Mouse (Mus musculus): ENCODE measurements around the gene Kpna3. TPM values are rescaled to one million over a fixed set of nuclear protein-coding genes. Genes with fewer than 3 reads are reported as not detected.

The Kpna3 gene
- total RNA-seq, 2 experiments from 2014 or later: 70.5 to 74.2 TPM

DNA sequence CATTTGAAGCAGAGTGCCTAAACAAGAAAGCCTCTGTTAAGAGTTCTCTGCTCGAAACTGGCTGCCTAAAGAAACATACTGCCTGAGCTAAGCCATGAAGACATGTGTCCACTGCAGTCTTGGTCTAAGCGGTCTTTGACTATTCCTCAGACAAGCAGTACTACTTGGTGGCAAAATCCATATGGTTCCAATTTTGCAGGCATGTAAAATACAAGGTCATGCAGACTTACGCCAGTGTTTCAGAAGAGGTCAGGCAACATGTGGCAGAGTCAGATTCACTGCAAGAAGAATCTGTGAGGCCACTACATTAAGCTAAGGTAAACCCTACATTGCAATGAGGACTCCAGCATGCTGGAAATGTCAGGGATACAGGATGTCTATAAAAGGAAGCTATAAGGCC lies 34.7 kb downstream of the Kpna3 start:
- no peak for DNase-seq (ENCODE audit: low spot score in 2 of 2)

DNA sequence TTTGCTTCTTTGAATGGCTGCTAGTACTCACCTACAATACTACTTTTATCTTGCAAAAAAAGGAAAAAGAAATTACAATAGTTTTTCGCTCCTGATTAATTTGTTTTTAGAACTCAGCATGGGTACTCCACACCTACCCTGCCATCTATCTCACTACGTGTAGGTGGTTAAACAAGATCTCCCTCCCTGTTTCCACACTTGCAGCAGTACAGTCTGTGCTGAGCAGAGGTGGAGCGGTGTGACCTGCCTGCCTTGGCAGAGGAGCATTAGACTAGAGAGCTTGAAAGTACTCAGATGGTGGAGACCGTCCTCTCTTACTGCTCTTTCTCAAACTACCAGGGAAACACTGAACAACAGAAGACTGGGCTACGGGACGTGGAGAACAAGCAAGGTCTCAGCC lies 44.9 kb downstream of the Kpna3 start:
- DNase-seq (ENCODE audit: low spot score in 2 of 2): no peak

DNA sequence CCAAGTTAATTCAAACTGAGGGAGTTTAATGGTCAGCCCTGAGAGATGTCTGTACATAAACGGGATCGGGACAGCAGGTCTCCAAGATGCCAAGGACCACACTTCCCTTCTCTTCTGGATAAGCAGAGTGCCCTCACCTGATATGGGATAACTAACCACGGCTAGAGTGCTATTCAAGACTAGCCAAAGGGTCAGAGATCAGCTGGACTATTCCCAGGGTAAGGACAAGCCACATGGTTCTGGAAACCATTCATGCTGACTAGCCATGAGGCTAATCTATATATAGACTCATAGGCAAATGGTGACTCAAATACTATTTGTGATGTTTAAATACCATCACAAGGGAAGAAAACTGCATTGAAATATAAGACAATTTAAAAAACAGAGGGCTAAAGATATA lies 49.1 kb downstream of the Kpna3 start:
- no peak for DNase-seq (ENCODE audit: low spot score in 2 of 2)

DNA sequence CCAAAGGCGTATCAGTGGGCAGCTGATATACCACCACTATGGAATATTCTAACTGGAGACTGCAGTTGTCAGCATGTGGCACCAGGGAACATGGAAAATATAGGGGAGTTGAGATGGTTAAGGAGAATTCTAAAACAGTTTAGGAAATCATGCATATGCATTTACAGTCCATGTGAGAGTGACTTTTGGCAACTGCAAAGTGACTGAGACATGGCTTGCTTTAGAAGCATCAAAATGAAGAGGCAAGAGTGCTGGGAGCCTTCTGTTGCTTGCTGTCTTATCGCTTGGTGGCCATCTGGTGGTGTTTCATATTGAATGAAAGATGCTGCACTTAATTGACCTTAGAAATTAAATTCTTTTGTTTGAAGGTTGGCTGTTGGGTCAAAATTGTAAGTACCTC lies 72.4 kb downstream of the Kpna3 start:
- no peak for DNase-seq (ENCODE audit: low spot score in 2 of 2)

DNA sequence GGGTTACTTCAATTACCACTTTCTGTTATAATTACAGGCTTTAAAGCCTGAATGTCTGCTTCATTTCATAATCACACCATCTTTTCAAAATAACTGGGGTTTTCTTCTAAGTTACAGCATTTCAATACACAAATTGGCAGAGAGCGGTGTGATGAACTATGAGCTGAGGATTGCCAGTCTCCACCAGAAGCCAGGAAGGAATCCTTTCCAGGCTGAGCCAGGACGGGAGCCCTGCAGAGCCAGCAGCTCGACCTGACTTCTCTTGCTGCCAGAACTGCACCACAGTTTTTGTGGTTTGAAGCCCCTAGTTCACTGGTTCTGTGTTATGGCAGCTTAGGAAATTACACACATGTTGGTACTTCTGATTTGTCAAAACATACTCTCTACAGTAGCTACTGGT lies 75.0 kb downstream of the Kpna3 start:
- DNase-seq (ENCODE audit: low spot score in 2 of 2): no peak

DNA sequence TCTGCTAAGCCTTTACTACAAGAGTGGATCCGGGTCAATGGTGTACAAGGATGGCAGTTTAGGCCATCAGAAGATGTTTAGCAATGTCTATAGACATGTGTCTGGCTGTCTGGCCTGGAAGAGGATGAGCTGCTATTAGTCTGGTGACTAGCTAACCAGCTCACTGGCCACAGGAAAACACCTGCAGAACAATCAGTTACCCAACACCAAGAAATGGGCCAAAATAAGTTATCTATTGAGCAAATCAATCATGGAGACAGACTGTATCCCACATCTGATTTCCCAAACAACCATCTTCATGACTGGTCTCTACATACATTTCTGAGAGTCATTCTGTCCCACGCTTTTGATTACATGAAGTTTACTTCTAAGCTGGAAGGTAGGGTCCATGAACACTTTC lies 75.9 kb downstream of the Kpna3 start:
- DNase-seq (ENCODE audit: low spot score in 2 of 2): no peak

DNA sequence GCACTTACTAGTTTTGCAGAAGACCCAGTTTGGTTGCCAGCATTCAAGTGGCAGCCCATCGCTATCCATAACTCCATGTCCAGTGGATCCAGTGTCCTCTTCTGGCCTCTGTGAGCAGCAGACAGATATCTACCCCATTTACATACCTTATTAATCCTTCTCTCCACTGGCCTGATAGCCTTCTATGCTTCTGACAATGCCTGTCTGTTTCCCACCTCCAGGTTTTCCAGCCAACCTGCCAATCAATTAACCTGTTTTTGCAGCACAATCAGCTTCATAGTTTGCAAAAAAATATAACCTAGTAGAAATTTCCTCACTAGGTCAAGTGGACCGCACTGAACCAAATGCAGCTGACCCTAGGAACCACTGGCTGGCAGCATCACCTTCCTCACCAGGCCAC lies 77.4 kb downstream of the Kpna3 start:
- DNase-seq (ENCODE audit: low spot score in 2 of 2): no peak

DNA sequence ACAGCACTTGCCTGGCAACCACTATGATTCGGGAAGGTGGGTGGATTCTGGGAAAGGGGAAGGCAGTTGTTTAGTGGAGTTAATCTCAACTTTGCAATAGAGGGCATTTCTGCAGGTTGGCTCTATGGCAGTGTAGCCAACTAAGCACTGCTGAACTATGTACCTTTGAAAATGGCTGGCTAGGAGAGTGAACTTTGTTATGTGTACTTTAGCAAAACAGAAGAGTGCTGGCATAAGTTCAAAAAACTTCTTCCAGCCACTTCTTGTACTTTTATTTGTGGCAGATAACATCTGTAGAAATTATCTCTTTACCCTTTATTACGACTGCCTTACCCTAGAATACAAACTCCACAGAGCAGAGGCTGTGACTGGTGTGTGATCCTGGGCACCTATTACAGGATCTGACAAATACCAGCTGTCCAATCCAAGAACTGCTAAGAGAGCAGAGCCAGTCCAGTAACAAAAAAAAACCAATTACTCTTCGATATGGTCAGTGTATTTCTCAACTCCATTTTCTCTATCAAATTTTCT lies 78.6 kb downstream of the Kpna3 start:
- no peak for DNase-seq (ENCODE audit: low spot score in 2 of 2)

DNA sequence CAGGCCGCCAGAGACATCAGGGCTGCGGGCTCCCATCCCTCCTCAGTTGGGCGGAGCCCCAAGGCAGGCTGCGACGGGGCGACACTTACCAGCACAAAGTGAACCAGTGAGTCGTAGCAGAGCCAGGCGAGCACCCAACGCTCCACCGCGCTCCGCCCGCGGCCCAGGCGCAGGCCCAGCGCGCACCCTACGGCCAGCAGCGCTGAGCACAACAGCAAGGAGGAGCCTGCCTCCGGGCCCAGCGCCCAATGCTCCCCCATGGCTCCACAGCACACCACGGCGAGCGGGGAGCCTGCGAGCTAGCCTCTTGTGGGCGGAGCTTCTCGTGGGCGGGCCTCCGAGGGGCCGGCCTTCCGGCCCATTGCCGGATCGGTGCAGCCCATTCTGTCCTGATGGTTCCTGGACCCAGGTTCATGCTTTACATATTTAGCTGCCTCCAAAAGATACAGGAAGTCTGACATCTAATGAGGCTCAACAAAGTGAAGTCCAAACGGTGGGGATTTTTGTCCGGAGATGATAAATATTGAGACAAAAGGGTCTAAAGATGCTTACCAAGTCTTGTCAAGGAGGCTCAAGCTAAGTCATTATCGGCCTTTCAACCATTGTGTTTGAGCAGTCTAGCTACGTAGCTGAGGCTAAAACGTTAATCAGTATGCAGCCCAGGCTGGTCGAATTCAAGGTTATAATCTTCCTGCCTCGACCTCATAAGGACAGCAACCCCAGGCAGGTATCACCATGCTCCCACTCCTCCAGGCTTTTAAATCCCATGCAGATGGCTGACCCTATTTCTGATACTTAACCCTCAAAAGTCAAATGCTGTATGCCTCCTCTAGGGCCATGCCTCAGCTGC lies 79.3 kb downstream of the Kpna3 start, which contains the start of gene Ebpl:
Gene Ebpl (minus strand): TSS at position 309 of the 850 bp plus-strand sequence.
- peak; percentile 90 for DNase-seq (ENCODE audit: low spot score in 2 of 2)

DNA sequence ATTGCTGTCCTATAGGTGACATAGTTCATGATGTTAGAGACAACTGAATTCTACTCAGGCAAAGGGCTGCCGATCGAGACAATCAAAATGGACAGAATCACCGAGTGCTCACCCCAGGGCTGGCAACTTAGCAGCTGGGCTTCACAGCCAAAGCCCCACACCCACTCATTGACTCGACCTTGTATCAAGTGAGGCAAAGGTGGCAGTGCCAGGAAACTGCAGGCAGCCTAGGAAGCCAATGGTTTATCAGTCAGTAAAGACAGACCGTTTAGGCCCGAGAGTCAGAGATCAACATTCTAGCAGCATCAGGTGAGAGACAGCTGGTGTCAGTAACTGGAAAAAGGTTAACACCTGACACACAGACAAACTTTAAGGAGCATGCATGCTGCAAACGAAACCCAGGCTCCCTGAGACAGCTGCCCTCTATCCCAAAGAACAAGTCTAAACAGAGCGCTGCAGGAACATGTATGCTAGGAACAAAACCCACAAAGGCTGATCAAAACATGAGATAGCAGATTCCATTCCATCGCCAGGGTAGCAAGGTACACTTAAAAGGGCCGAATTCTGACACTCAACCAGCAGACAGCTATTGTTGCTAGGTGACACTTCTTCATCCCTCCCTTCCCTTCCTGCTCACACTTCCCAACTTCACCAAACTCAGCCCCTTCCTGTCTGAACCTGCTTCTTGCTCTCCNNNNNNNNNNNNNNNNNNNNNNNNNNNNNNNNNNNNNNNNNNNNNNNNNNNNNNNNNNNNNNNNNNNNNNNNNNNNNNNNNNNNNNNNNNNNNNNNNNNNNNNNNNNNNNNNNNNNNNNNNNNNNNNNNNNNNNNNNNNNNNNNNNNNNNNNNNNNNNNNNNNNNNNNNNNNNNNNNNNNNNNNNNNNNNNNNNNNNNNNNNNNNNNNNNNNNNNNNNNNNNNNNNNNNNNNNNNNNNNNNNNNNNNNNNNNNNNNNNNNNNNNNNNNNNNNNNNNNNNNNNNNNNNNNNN lies 85.1 kb downstream of the Kpna3 start:
- no peak for DNase-seq (ENCODE audit: low spot score in 2 of 2)

DNA sequence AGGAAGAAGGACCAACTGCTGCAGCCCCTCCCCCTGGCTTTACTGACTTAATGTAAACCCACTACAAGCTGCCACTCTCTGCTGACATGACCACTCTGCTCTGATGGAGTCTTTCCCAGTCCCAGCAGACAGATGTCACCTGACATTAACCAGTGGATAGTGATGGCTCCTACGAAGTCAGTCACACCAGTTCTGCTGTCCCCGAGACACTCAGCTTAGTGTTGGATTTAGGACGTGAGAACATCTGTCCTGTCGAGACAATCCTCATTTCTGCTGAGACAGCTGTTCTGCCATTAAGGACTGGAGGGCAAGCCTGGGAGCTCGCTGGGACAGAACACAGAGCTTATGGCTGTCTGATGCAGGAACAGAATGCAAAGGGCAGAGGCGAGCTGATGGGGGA lies 88.9 kb downstream of the Kpna3 start:
- DNase-seq (ENCODE audit: low spot score in 2 of 2): no peak

DNA sequence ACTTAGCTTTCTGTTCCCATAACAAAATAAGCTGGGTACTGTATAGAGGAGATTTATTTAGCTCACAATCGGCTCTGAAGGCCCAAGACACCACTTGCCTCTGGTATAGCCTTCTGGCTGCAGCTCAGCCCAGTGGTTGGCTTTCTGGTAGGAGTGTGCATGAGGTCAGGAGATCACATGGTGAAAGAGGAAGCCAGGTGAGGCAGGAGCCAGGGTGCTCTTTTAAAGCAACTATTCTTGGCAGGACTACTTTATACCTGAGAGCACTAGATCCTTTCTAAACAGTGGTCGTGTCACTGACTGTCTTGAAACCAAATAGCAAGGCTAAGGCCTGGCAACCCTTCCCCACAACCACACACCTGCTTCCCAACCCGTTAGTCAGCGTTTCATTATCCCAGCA lies 89.8 kb downstream of the Kpna3 start:
- DNase-seq (ENCODE audit: low spot score in 2 of 2): no peak

DNA sequence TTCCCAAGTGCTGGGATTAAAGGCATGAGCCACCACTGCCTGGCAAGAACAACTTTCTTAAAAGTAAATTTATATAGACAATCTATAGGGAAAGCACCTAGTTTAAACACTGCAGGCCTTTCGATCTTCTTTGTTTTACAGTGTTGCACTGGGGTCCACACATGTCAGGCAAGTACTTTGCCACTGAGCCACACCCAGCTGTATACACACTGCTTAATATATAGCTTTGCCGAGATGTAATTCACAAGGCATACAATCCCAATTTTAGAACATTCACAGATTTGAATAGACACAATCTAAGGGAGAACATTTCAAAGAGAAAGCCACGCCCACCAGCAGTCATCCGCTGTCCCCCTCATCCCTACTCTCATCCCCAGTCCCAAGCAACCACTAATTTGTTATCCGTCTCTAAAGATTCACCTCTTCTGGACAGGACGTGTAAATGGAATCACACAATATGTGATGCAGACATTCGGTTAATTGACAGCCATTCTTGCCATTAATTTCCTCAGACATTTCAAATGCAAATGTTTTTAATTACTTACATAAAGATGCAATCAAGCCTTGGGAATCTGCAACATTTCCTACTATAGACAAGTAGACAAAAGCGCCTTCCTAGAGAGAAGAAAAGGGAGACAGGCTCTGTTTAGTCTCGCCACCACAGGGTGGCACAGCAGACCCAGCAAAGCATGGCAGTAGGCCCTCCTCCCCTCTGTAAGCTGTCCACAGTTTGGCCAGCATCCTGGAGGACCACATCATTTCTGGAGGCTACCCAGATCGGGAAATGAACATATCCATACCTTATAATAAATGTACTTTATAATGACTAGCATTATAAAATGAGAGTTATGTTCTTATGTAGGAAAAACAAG lies 92.6 kb downstream of the Kpna3 start:
- peak; percentile 36 to 56 for DNase-seq (ENCODE audit: low spot score in 2 of 2)

DNA sequence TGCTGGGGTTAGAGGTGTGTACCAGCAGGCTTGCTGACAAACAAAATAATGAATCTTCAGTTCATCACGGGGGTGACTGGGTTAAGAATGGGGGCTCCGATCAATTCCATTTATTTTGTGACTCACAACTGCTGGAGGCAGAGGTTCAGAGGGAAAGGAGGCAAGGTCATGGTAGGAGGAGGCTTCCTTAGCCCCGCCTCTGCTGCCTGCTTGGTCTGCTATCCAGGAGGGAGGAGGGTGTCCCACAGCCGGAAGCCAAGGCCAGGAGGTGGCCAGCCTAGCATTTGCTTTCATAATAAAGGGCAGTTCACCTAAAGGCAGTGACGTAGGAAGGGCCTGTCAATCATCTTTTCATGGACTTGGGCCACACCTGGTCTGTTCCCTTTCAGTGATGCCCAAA lies 95.1 kb downstream of the Kpna3 start:
- no peak for DNase-seq (ENCODE audit: low spot score in 2 of 2)

DNA sequence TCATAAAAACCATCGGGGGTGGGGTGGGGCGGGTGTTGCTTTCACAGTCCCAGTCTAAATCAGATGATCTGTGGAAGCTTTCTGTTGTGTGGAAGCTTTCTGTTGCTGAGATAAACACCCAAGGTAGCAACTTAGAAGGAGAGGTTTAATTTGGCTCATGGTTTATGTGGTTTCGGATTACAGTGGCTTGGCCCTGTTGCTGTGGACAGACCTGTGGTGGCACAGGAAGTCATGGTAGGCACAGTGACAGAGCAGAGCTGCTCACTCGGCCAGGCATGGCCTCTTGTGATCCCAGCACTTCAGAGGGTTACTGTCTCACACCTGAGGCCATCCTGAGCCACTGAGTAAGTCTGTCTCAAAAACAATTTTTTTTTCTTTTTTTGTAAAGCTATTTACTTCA lies 100.3 kb downstream of the Kpna3 start:
- no peak for DNase-seq (ENCODE audit: low spot score in 2 of 2)

DNA sequence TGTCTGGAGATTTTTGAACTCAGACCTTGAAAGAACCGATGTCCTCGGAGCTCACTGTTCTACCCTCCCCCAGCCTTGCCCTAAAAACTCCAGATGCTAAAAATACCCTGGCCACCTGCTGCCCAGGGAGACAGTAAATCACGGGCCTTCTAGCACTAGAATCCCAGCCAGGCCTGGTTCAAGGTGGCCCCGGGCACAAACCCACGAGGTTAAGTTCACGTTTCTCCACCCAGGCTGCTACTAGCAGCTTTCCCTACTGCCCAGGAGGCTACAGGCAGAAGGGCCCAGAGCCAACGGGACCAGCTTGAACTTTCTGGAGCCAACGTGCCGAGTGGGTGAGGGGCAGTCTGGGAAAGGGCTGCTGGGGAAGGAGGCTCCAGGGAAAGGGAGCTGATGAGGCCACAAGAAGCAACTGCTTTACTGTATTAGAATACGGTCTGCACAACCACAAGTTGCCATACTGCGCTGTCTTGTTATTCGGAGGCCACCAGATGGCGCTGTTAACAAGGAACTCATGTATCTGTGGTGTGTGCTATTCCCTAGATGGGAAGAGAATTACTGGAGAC lies 108.6 kb downstream of the Kpna3 start:
- peak; percentile 92 to 94 for DNase-seq (ENCODE audit: low spot score in 2 of 2)

DNA sequence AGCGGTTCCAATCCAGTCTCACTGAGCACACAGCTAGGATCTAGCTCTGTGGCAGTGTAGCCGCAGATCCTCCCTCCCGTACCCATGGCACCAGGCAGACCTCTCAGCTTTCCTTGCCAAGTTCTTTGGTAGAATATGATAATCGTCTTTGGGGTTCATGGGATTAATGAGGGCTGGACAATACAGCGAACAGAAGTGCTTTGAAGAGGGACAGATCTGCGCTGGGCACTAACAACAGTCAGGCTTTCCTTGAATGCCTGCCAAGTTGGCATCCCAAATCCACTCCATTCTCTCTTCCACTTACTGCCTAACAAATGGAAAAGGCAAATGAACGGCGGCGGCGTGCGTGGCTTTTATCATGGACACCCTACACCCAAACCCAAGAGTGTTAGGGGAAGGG lies 109.1 kb downstream of the Kpna3 start:
- peak; percentile 74 to 82 for DNase-seq (ENCODE audit: low spot score in 2 of 2)

DNA sequence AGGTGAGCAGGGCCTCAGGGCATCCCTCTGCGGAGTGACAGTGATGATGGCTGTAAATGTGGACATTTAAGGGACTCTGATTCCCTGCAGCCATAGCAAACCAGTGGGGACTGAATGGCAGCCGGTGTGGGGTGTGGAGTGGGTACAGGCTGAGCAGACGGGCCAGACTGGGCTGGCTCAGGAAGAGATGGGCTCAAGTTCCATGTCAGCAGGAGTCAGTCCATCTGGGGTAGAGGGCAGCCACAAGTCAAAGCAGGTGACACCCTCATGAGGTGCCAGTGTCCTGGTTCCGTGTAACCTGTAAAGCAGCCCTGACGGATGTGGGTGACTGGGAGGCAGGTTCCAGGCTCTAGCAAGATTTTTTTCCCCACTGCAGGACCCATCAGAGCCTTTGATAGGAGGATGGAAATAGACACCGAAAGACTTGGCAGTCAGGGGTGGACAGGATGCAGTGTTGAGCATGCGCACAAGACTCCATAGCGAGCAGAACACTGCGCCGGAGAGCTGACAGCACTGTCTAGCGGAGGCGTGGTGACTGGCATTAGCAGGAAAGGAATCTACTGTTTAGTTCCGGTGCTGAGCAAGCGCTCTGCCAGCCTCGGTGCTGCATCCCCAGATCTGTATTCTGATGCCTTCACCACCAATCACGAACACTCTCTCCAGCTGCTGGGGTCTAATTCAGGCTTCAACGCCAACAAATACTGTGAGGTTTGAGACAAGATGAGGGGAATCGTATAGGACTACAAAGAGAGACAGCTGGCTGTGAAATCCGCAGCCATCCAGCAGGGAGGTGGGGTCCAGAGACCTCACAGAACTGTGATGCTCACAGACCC lies 111.8 kb downstream of the Kpna3 start:
- peak; percentile 74 to 83 for DNase-seq (ENCODE audit: low spot score in 2 of 2)

DNA sequence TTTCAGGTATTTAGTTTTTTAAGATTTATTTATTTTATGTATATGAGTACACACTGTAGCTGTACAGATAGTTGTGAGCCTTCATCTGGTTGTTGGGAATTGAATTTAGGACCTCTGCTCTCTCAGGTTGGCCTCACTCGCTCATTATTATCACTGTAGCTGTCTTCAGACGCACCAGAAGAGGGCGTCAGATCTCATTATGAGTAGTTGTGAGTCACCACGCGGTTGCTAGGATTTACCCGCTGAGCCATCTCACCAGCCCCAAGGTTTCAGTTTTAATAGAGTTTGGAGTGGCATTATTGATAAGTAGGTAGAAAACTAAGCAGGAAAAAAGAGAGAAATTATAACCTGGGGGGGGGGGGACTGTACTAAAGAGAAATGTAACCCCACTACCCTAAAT lies 112.7 kb downstream of the Kpna3 start:
- peak in 1 of 2 experiments; percentile 16 for DNase-seq (ENCODE audit: low spot score in 2 of 2)

DNA sequence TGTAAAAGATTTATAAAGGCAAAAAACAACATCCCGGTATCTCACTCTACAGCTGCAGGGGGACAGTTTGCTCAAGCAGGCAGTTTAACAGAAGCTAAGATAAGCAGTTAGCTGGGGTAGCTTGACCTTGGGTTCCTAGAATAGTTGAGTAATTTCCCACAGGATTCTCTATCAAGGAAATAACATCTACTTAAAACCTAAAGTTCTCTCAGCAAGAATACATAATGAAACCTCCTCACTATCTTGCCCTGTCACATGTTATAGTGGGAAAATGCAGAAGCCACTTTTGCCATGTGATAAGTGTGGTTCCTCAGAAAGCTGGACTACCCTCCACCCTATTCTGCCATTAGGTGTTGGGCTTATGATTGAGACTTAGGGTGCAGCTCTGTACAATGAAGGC lies 116.9 kb downstream of the Kpna3 start:
- no peak for DNase-seq (ENCODE audit: low spot score in 2 of 2)

Measured in layer of hippocampus, postnatal 10 days (tissue).